Mouse (Mus musculus) B cell, adult (primary cell): ENCODE results near the gene Slc16a2. TPM values are rescaled to one million over a fixed set of nuclear protein-coding genes. Genes with fewer than 3 reads are reported as not detected.

Experiments
- total RNA-seq: library from RNA; stranded (reverse); gene quantifications from 4 replicates; pipeline ENCODE4 v1.2.4, GENCODE M21; 2023; ENCODE audit not compliant: inconsistent age

Slc16a2 gene
- total RNA-seq = not detected in 4 replicates

DNA sequence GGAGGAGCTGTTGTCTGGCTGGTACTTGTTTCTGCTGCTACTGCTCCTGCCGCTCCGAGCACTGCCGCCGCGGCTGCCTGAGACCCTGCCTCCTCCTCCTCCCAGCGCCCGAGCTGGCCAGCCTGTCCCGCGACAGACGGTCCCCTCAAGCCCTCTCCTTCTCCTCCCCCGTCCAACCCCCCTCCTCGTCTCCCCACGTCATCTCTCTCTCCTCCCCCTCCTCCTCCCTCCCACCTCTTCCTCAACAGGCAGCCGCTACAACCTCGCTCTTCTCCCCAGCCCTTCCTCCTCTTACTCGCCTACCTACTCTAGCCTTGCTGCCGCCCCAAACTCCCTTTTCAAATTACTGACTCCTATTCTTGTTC lies at the start of gene Slc16a2:
Slc16a2 (minus strand) TSS at position 152 of the 365 bp plus-strand sequence.

Other genes with a start within 250 kb of the Slc16a2 start
- gene Zcchc13, start 191.4 kb downstream of the Slc16a2 start, total RNA-seq = not detected in 4 replicates
- 102 to 125 TPM (median 120 TPM) in 4 replicates for gene Rlim, start 159.3 kb upstream of the Slc16a2 start, total RNA-seq